In the genomic region with DNA sequence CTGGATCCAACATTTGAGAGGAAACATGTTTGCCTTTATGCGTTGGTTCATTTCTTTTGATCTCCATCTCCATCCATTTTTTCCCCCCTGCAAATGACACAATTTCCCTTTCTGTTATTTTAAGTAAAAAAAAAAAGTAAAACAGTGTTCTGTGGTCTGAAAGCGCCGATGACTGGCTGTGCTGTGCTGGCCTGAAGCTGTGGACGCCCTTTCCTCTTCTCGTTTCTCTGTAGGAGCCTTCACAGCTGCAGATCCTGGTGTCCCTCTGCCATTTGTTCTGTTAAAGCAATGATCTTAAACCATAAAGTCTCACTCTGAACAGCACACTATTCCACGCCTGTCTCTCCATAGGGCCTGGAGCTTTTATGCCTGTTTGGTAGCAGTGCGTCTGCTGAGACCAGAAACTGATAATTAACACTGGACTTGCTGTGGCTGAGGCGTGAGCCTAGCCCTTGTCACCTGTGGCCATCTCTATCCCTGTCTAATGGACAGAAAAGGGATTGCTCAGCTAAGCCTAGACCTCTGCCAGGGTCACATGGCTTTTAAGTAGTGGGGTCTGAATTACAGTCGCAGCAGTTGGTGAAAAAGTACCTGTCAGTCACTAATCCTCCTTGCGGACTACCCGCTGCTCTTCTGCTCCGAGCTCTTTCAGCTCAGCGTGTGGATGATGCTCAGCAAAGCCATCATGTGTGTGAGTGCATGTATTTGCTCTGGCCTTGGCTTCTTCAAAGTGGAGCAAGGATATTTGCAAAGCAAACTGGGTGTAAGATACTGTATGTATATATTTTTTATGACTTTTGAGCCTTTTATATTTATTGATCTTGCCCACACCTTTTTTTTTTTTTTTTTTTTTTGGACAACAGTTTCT, we compare ENCODE assay signal across 15 mouse cellular contexts. TPM values are rescaled to one million over a fixed set of nuclear protein-coding genes. Genes with fewer than 3 reads are reported as not detected.
DNase-seq lines count a peak whose midpoint lies in the region; ATAC-seq and TF ChIP-seq lines count a peak whose summit lies in the region.
"Had no signal": no experiment of that assay in that cellular context is flagged by ENCODE, and none has a peak within 500 bp of the region (broad histone marks: within the 10 kb centered on the region; RNA-seq: fewer than 3 reads in every experiment).

No protein-coding gene starts in this region.

- peak overlapping the region; percentile 30; the same call in 1 of the 2 replicates for H3K27ac ChIP-seq in heart, embryonic 12.5 days (ENCODE audit: poor library complexity, severe bottlenecking)
- H3K27ac ChIP-seq in bone marrow macrophage, adult 2 months (ENCODE audit: insufficient read depth, low read depth, low read length), result peak overlapping the region; percentile 20; the same call in 1 of the 2 replicates
- no peak overlapping the region for H3K27ac ChIP-seq in midbrain, embryonic 15.5 days
- H3K27ac ChIP-seq: embryonic facial prominence, embryonic 15.5 days; lung, embryonic 15.5 days had no signal

- intact Hi-C loops in heart, postnatal 14 days (cut with DNase I), result no loop called here

- TF ChIP-seq CTCF in bone marrow macrophage, adult 2 months (IDR thresholded peaks at IDR 0.05; ENCODE audit: low read depth, low read length), result no peak

- H3K9ac ChIP-seq in heart, embryonic 12.5 days, result no peak overlapping the region
- H3K9ac ChIP-seq in midbrain, embryonic 15.5 days, result no peak overlapping the region
- H3K9ac ChIP-seq: embryonic facial prominence, embryonic 15.5 days; heart, embryonic 15.5 days; lung, embryonic 15.5 days had no signal

- H3K27me3 ChIP-seq in heart, embryonic 12.5 days (replicated peaks), result no peaks in the 10 kb centered on the region
- no peaks in the 10 kb centered on the region for H3K27me3 ChIP-seq in midbrain, embryonic 15.5 days (replicated peaks)
- H3K27me3 ChIP-seq: CH12.LX; embryonic facial prominence, embryonic 15.5 days; heart, embryonic 15.5 days; lung, embryonic 15.5 days had no signal

- TF ChIP-seq POLR2A in bone marrow macrophage, adult 2 months (IDR thresholded peaks at IDR 0.05; ENCODE audit: borderline replicate concordance, low read depth, low read length), result no peak

- peaks cover 5% of the 10 kb centered on the region; the same call in 1 of the 2 replicates for H3K36me3 ChIP-seq in heart, embryonic 12.5 days
- H3K36me3 ChIP-seq in midbrain, embryonic 15.5 days (replicated peaks), result no peaks in the 10 kb centered on the region
- H3K36me3 ChIP-seq: embryonic facial prominence, embryonic 15.5 days; heart, embryonic 15.5 days; lung, embryonic 15.5 days had no signal

- no peak overlapping the region for H3K4me3 ChIP-seq in heart, embryonic 12.5 days
- no peak overlapping the region for H3K4me3 ChIP-seq in bone marrow macrophage, adult 2 months (ENCODE audit: insufficient read depth, low read length)
- no peak overlapping the region for H3K4me3 ChIP-seq in midbrain, embryonic 15.5 days
- H3K4me3 ChIP-seq: embryonic facial prominence, embryonic 15.5 days; heart, embryonic 15.5 days; lung, embryonic 15.5 days had no signal

- no peaks in the 10 kb centered on the region for H3K9me3 ChIP-seq in heart, embryonic 12.5 days (replicated peaks)
- no peaks in the 10 kb centered on the region for H3K9me3 ChIP-seq in midbrain, embryonic 15.5 days
- H3K9me3 ChIP-seq: embryonic facial prominence, embryonic 15.5 days; heart, embryonic 15.5 days; lung, embryonic 15.5 days had no signal

- no peak for DNase-seq in heart, postnatal 14 days
- no peak for DNase-seq in kidney, adult 8-10 months
- no peak for DNase-seq in B cell, adult 2 months
- DNase-seq: adrenal gland, adult 2 months; cerebellum, postnatal 36 days; kidney, adult 18-20 months; thymus, postnatal 4 days had no signal

- ATAC-seq in heart, embryonic 12.5 days (ENCODE audit: insufficient number of reproducible peaks, low FRiP score), result no peak
- ATAC-seq in common myeloid progenitor, adult 5-6 weeks (replicated peaks; ENCODE audit: low read depth, poor library complexity, severe bottlenecking), result peak; percentile 45
- peak; percentile 81 for ATAC-seq in midbrain, embryonic 15.5 days (replicated peaks)

- WGBS in heart, embryonic 12.5 days, result 51% methylated on average over 13 of the region's 13 CpGs
- 49% methylated on average over 13 of the region's 13 CpGs for WGBS in midbrain, embryonic 15.5 days

- H3K4me1 ChIP-seq in heart, embryonic 12.5 days (replicated peaks), result peaks cover 53% of the 10 kb centered on the region
- peaks cover 38% of the 10 kb centered on the region for H3K4me1 ChIP-seq in bone marrow macrophage, adult 2 months (ENCODE audit: control insufficient read depth, insufficient read depth, low read length)
- peaks cover 6% of the 10 kb centered on the region for H3K4me1 ChIP-seq in midbrain, embryonic 15.5 days

- no peak overlapping the region for H3K4me2 ChIP-seq in heart, embryonic 12.5 days
- H3K4me2 ChIP-seq in midbrain, embryonic 15.5 days, result no peak overlapping the region
- H3K4me2 ChIP-seq: embryonic facial prominence, embryonic 15.5 days; heart, embryonic 15.5 days; lung, embryonic 15.5 days had no signal

RNA-seq across cellular contexts. Expression of a gene that starts 9.2 kb away (rescaled TPM):
- 23.0 and 26.3 TPM in 2 replicates for polyA plus RNA-seq in heart, embryonic 12.5 days (2016; fragmentation: Nextera tagmentation; extraction: Ambion mirVana)
- total RNA-seq in heart, postnatal 14 days (2021), result 10 to 100 TPM; 23.2 to 24.0 TPM
- 26.6 and 27.2 TPM in 2 replicates for polyA plus RNA-seq in bone marrow macrophage, adult 2 months (2012; ENCODE audit: insufficient read depth, insufficient read length, missing spikeins)
- total RNA-seq in common myeloid progenitor, adult 5-6 weeks (2017), result 3.9 and 4.7 TPM in 2 replicates
- 9.4 and 10.8 TPM in 2 replicates for polyA plus RNA-seq in midbrain, embryonic 15.5 days (2015; fragmentation: Nextera tagmentation; extraction: Ambion mirVana)
